Mouse (Mus musculus): ENCODE data around the gene Zfp987. TPM values are rescaled to one million over a fixed set of nuclear protein-coding genes. Genes with fewer than 3 reads are reported as not detected.
A peak's percentile ranks its signal among the peaks of the same experiment; 100 is the strongest.

Zfp987 gene
- total and polyA plus RNA-seq, 3 experiments, result 0.14 TPM; not detected in 2

DNA sequence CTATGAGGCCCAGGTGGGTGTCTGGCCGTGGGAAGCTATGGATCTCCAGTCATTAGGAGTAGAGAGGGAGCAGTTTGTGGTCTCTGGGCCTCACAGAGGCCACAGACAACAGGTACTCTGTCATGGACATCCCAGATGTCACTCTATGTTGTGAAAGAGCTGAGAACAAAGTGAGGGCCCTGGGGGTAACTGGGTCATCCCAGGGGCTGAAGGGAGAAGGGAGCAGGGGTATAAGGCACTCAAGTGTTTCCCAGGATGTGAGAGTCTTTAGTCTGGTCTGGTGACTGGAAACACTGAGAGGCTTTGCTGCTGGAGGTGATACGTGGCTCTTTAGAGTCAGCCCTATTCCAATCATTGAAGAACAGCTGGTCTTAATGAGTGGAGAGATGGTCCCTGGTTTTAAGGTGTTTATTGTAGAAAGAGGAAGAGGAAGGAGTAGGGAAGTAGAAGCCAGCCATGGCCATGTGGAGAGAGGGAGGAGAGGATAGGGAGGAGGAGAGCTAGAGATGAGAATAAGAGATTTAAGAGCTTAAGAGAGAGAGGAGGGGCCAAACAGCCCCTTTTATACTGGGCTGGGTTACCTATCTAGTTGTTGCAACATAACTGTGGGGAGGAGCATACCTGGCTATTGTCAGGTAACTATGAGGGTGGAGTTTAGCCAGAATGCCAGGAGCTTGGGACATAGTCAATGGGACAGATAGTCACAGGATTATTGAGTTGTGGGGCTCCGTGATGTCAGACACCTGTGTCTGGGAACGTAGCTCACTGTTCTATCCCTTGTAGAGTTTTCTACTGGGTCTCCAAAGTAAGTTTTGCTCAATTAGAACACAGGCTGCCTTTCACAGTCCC, 76.5 kb downstream of the Zfp987 start:
- DNase-seq, result peak; percentile 6

Other genes with a start within 250 kb of the Zfp987 start
- gene Zfp986, start 228.5 kb upstream of the Zfp987 start, total RNA-seq (2021), result not detected
- gene Zfp986, start 228.5 kb upstream of the Zfp987 start, polyA plus RNA-seq (2012; rRNA removed), result not detected in 2 replicates
- under 1 TPM in 1 of 2 experiments, not detected in 1; 0.45 TPM for gene Zfp600, start 59.5 kb downstream of the Zfp987 start, total RNA-seq (2021)
- gene Zfp600, start 59.5 kb downstream of the Zfp987 start, polyA plus RNA-seq (2012; rRNA removed), result not detected in 2 replicates